Mouse (Mus musculus): ENCODE measurements around the gene Rhpn2. TPM values are rescaled to one million over a fixed set of nuclear protein-coding genes. Genes with fewer than 3 reads are reported as not detected.

Gene Rhpn2
- total RNA-seq, 1 experiment, result 12.7 TPM

- H3K9me3 ChIP-seq (ENCODE audit: control insufficient read depth, insufficient read depth, low read depth, low read length), result no peaks in the 10 kb centered on the region
- in situ Hi-C loops (cut with MboI; ENCODE audit: low sequenced_read_pairs in 2 of 2, unreplicated experiment in 2 of 2), result no loop called here
- H3K9ac ChIP-seq (ENCODE audit: insufficient read depth, low read depth, low read length, poor library complexity, severe bottlenecking), result peak overlapping the region; percentile 73
- H3K36me3 ChIP-seq (ENCODE audit: control insufficient read depth, insufficient read depth, low read length, poor library complexity, severe bottlenecking), result no peaks in the 10 kb centered on the region
- peaks cover 0 to 14% of the 10 kb centered on the region in 2 experiments; a peak in 2 of 4 replicates for H3K4me1 ChIP-seq (ENCODE audit: control insufficient read depth in 2 of 2, insufficient read depth in 2 of 2, low read length in 2 of 2, poor library complexity in 1 of 2)
- peak overlapping the region; percentile 95 for H3K27ac ChIP-seq (ENCODE audit: insufficient read depth, low read depth, low read length, poor library complexity, severe bottlenecking)
- DNase-seq (ENCODE audit: low read depth, low spot score), result peak; percentile 54
- peak overlapping the region; percentile 47 to 48 for H3K4me3 ChIP-seq (ENCODE audit: insufficient read depth in 1 of 2, low read depth in 1 of 2, low read length in 2 of 2, poor library complexity in 1 of 2, severe bottlenecking in 1 of 2)
- no peak for TF ChIP-seq HCFC1 (IDR thresholded peaks at IDR 0.05; ENCODE audit: borderline replicate concordance, insufficient read depth, low read length)
- no peak for TF ChIP-seq ZNF384 (IDR thresholded peaks at IDR 0.05; ENCODE audit: low read depth, low read length)
- TF ChIP-seq ZC3H11A (IDR thresholded peaks at IDR 0.05; ENCODE audit: borderline replicate concordance, low read depth, low read length), result no peak
- TF ChIP-seq CHD2 (IDR thresholded peaks at IDR 0.05; ENCODE audit: low read depth, low read length), result no peak
- no peak for TF ChIP-seq MAFK (IDR thresholded peaks at IDR 0.05; ENCODE audit: insufficient read depth, low read depth, low read length)
Observed at GRCm38 (mm10) chr7:35322732-35323420, 11.1 kb upstream of the Rhpn2 start.

GRCm38 (mm10) chr7:35331590-35331989 lies 2.4 kb upstream of the Rhpn2 start:
- DNase-seq (ENCODE audit: low read depth, low spot score), result no peak
- no peak for TF ChIP-seq ZC3H11A (IDR thresholded peaks at IDR 0.05; ENCODE audit: borderline replicate concordance, low read depth, low read length)
- no peak for TF ChIP-seq CHD2 (IDR thresholded peaks at IDR 0.05; ENCODE audit: low read depth, low read length)
- TF ChIP-seq ZNF384 (IDR thresholded peaks at IDR 0.05; ENCODE audit: low read depth, low read length), result no peak
- no peak for TF ChIP-seq HCFC1 (IDR thresholded peaks at IDR 0.05; ENCODE audit: borderline replicate concordance, insufficient read depth, low read length)
- TF ChIP-seq MAFK (IDR thresholded peaks at IDR 0.05; ENCODE audit: insufficient read depth, low read depth, low read length), result no peak
- peaks cover 2 to 5% of the 10 kb centered on the region in 2 experiments; a peak in 2 of 4 replicates for H3K4me1 ChIP-seq (ENCODE audit: control insufficient read depth in 2 of 2, insufficient read depth in 2 of 2, low read length in 2 of 2, poor library complexity in 1 of 2)
- in situ Hi-C loops (cut with MboI; ENCODE audit: low sequenced_read_pairs in 2 of 2, unreplicated experiment in 2 of 2), result no loop called here
- H3K9me3 ChIP-seq (ENCODE audit: control insufficient read depth, insufficient read depth, low read depth, low read length), result no peaks in the 10 kb centered on the region
- H3K36me3 ChIP-seq (ENCODE audit: control insufficient read depth, insufficient read depth, low read length, poor library complexity, severe bottlenecking), result no peaks in the 10 kb centered on the region
- no peak overlapping the region for H3K27ac ChIP-seq (ENCODE audit: insufficient read depth, low read depth, low read length, poor library complexity, severe bottlenecking)
- no peak overlapping the region for H3K4me3 ChIP-seq (ENCODE audit: insufficient read depth in 1 of 2, low read depth in 1 of 2, low read length in 2 of 2, poor library complexity in 1 of 2, severe bottlenecking in 1 of 2)
- H3K9ac ChIP-seq (ENCODE audit: insufficient read depth, low read depth, low read length, poor library complexity, severe bottlenecking), result no peak overlapping the region

- DNase-seq (ENCODE audit: low read depth, low spot score), result no peak
- TF ChIP-seq ZNF384 (IDR thresholded peaks at IDR 0.05; ENCODE audit: low read depth, low read length) (no peak), CHD2 (IDR thresholded peaks at IDR 0.05; ENCODE audit: low read depth, low read length) (no peak), ZC3H11A (IDR thresholded peaks at IDR 0.05; ENCODE audit: borderline replicate concordance, low read depth, low read length) (no peak), MAFK (IDR thresholded peaks at IDR 0.05; ENCODE audit: insufficient read depth, low read depth, low read length) (no peak), HCFC1 (IDR thresholded peaks at IDR 0.05; ENCODE audit: borderline replicate concordance, insufficient read depth, low read length) (no peak)
- in situ Hi-C loops (cut with MboI; ENCODE audit: low sequenced_read_pairs in 2 of 2, unreplicated experiment in 2 of 2), result no loop called here
- Histone ChIP-seq H3K36me3 (ENCODE audit: control insufficient read depth, insufficient read depth, low read length, poor library complexity, severe bottlenecking) (no peaks in the 10 kb centered on the region), H3K27ac (ENCODE audit: insufficient read depth, low read depth, low read length, poor library complexity, severe bottlenecking) (peak overlapping the region; percentile 59; the same call in 1 of the 2 replicates), H3K9ac (ENCODE audit: insufficient read depth, low read depth, low read length, poor library complexity, severe bottlenecking) (peak overlapping the region; percentile 24; the same call in 1 of the 2 replicates), H3K9me3 (ENCODE audit: control insufficient read depth, insufficient read depth, low read depth, low read length) (no peaks in the 10 kb centered on the region), H3K4me3 (ENCODE audit: insufficient read depth in 1 of 2, low read depth in 1 of 2, low read length in 2 of 2, poor library complexity in 1 of 2, severe bottlenecking in 1 of 2) (peak overlapping the region; percentile 49 to 69), H3K4me1 (ENCODE audit: control insufficient read depth in 2 of 2, insufficient read depth in 2 of 2, low read length in 2 of 2, poor library complexity in 1 of 2) (peaks cover 2 to 5% of the 10 kb centered on the region in 2 experiments; a peak in 2 of 4 replicates)
Observed at GRCm38 (mm10) chr7:35333231-35333651, 729 bp upstream of the Rhpn2 start.

- Histone ChIP-seq H3K36me3 (ENCODE audit: control insufficient read depth, insufficient read depth, low read length, poor library complexity, severe bottlenecking) (no peaks in the 10 kb centered on the region), H3K9ac (ENCODE audit: insufficient read depth, low read depth, low read length, poor library complexity, severe bottlenecking) (peak overlapping the region; percentile 61), H3K9me3 (ENCODE audit: control insufficient read depth, insufficient read depth, low read depth, low read length) (no peaks in the 10 kb centered on the region), H3K4me1 (ENCODE audit: control insufficient read depth in 2 of 2, insufficient read depth in 2 of 2, low read length in 2 of 2, poor library complexity in 1 of 2) (peaks cover 2 to 5% of the 10 kb centered on the region in 2 experiments; a peak in 2 of 4 replicates), H3K4me3 (ENCODE audit: insufficient read depth in 1 of 2, low read depth in 1 of 2, low read length in 2 of 2, poor library complexity in 1 of 2, severe bottlenecking in 1 of 2) (peak overlapping the region; percentile 73 to 79), H3K27ac (ENCODE audit: insufficient read depth, low read depth, low read length, poor library complexity, severe bottlenecking) (no peak overlapping the region)
- no peak for DNase-seq (ENCODE audit: low read depth, low spot score)
- no peak for TF ChIP-seq ZC3H11A (IDR thresholded peaks at IDR 0.05; ENCODE audit: borderline replicate concordance, low read depth, low read length)
- 0 out of 2 replicates have a peak, but pooled peaks have one; percentile 7 for TF ChIP-seq MAFK (IDR thresholded peaks at IDR 0.05; ENCODE audit: insufficient read depth, low read depth, low read length)
- TF ChIP-seq CHD2 (IDR thresholded peaks at IDR 0.05; ENCODE audit: low read depth, low read length), result peak; percentile 73
- in situ Hi-C loops (cut with MboI; ENCODE audit: low sequenced_read_pairs in 2 of 2, unreplicated experiment in 2 of 2), result no loop called here
Observed at GRCm38 (mm10) chr7:35334527-35335452, 820 bp downstream of the Rhpn2 start.

Measured in ES-E14 (cell line).